Mouse (Mus musculus) layer of hippocampus, adult 18-20 months (tissue): ENCODE data around the gene Sarnp. TPM values are rescaled to one million over a fixed set of nuclear protein-coding genes. Genes with fewer than 3 reads are reported as not detected.
A peak's percentile ranks its signal among the peaks of the same experiment; 100 is the strongest.
"Not testable (repeated sequence)": the region's sequence is repeated elsewhere in the genome, so short reads cannot be mapped to it uniquely, and the experiment has no call there.

Experiments
- DNase-seq, 2 experiments: peaks; one replicate each; pipeline ENCODE4 v3.0.0; 2022; ENCODE audit warnings: low spot score in 2 of 2
- total RNA-seq, 2 experiments: library from RNA; stranded (reverse); gene quantifications; 2 replicates each; pipeline ENCODE4 v1.2.3; 2021

Sarnp gene
- total RNA-seq, 2 experiments from 2014 or later = 37.7 to 38.2 TPM

- DNase-seq = peak; percentile 42 to 69
Measured at GRCm38 (mm10) chr10:128820217-128820616, 3.1 kb downstream of the Sarnp start.

GRCm38 (mm10) chr10:128821358-128822056, 4.4 kb downstream of the Sarnp start, which contains the start of gene Ormdl2:
TSS of gene Ormdl2 (minus strand) at chr10:128821645.
- peak; percentile 99 to 100 for DNase-seq

- DNase-seq = no peak
Measured at GRCm38 (mm10) chr10:128822135-128822534, 5.0 kb downstream of the Sarnp start.

- DNase-seq = not testable (repeated sequence)
Measured at GRCm38 (mm10) chr10:128823087-128823486, 6.0 kb downstream of the Sarnp start.

GRCm38 (mm10) chr10:128823821-128824220, 6.7 kb downstream of the Sarnp start:
- DNase-seq = no peak

GRCm38 (mm10) chr10:128837400-128837799, 20.3 kb downstream of the Sarnp start:
- DNase-seq = no peak

- DNase-seq = no peak
Measured at GRCm38 (mm10) chr10:128839434-128839833, 22.3 kb downstream of the Sarnp start.

- DNase-seq = no peak
Measured at GRCm38 (mm10) chr10:128840612-128841011, 23.5 kb downstream of the Sarnp start.

- DNase-seq = no peak
Measured at GRCm38 (mm10) chr10:128843260-128843659, 26.1 kb downstream of the Sarnp start.

GRCm38 (mm10) chr10:128845516-128845915, 28.4 kb downstream of the Sarnp start:
- peak in 1 of 2 experiments; percentile 40 for DNase-seq

GRCm38 (mm10) chr10:128846664-128847063, 29.5 kb downstream of the Sarnp start:
- DNase-seq = no peak

GRCm38 (mm10) chr10:128848426-128848825, 31.3 kb downstream of the Sarnp start:
- no peak for DNase-seq

- DNase-seq = no peak
Measured at GRCm38 (mm10) chr10:128850339-128850738, 33.2 kb downstream of the Sarnp start.

GRCm38 (mm10) chr10:128861176-128861575, 44.0 kb downstream of the Sarnp start:
- DNase-seq = no peak

- no peak for DNase-seq
Measured at GRCm38 (mm10) chr10:128866042-128866441, 48.9 kb downstream of the Sarnp start.

- no peak for DNase-seq
Measured at GRCm38 (mm10) chr10:128866518-128866917, 49.4 kb downstream of the Sarnp start.

- no peak for DNase-seq
Measured at GRCm38 (mm10) chr10:128870341-128870740, 53.2 kb downstream of the Sarnp start.

GRCm38 (mm10) chr10:128878291-128878690, 61.2 kb downstream of the Sarnp start:
- no peak for DNase-seq

GRCm38 (mm10) chr10:128878811-128879210, 61.7 kb downstream of the Sarnp start:
- no peak for DNase-seq

- no peak for DNase-seq
Measured at GRCm38 (mm10) chr10:128882067-128882466, 64.9 kb downstream of the Sarnp start.

- DNase-seq = no peak
Measured at GRCm38 (mm10) chr10:128888941-128889827, 72.1 kb downstream of the Sarnp start.

GRCm38 (mm10) chr10:128889846-128890245, 72.7 kb downstream of the Sarnp start:
- no peak for DNase-seq
